Comparison of ENCODE assay signal across 17 mouse cellular contexts in genomic region chr5:72829506-72830067, GRCm38 (mm10). TPM values are rescaled to one million over a fixed set of nuclear protein-coding genes. Genes with fewer than 3 reads are reported as not detected.
A peak's percentile ranks its signal among the peaks of the same experiment; 100 is the strongest.
DNase-seq lines count a peak whose midpoint lies in the region; ATAC-seq and TF ChIP-seq lines count a peak whose summit lies in the region.
"Had no signal": no experiment of that assay in that cellular context is flagged by ENCODE, and none has a peak within 500 bp of the region (broad histone marks: within the 10 kb centered on the region; RNA-seq: fewer than 3 reads in every experiment).

No protein-coding gene starts in this region.

- 0 out of 2 replicates have a peak overlapping the region, but pooled peaks have one; percentile 12 for H3K27ac ChIP-seq in heart, embryonic 10.5 days
- H3K27ac ChIP-seq in liver, embryonic 15.5 days (replicated peaks): no peak overlapping the region
- H3K27ac ChIP-seq in bone marrow, adult 2 months (ENCODE audit: control insufficient read depth, insufficient read depth, low read depth, low read length, poor library complexity): 0 out of 2 replicates have a peak overlapping the region, but pooled peaks have one; percentile 1
- no peak overlapping the region for H3K27ac ChIP-seq in gastrocnemius, adult 2 months
- H3K27ac ChIP-seq: layer of hippocampus, adult 2 months; limb, embryonic 13.5 days; midbrain, embryonic 10.5 days had no signal

- no peak overlapping the region for H3K4me3 ChIP-seq in heart, embryonic 10.5 days
- H3K4me3 ChIP-seq in liver, embryonic 15.5 days (replicated peaks): no peak overlapping the region
- H3K4me3 ChIP-seq in bone marrow, adult 2 months (replicated peaks; ENCODE audit: control insufficient read depth, low read depth, low read length): no peak overlapping the region
- no peak overlapping the region for H3K4me3 ChIP-seq in gastrocnemius, adult 2 months
- H3K4me3 ChIP-seq: erythroblast, embryonic 14.5 days; layer of hippocampus, adult 2 months; limb, embryonic 13.5 days; midbrain, embryonic 10.5 days had no signal

- H3K36me3 ChIP-seq in heart, embryonic 10.5 days: no peaks in the 10 kb centered on the region
- H3K36me3 ChIP-seq in liver, embryonic 15.5 days (replicated peaks): no peaks in the 10 kb centered on the region
- H3K36me3 ChIP-seq: limb, embryonic 13.5 days; midbrain, embryonic 10.5 days had no signal

- no peaks in the 10 kb centered on the region for H3K27me3 ChIP-seq in heart, embryonic 10.5 days (ENCODE audit: insufficient read depth, poor library complexity, severe bottlenecking)
- H3K27me3 ChIP-seq in liver, embryonic 15.5 days: no peaks in the 10 kb centered on the region
- H3K27me3 ChIP-seq: limb, embryonic 13.5 days had no signal

- TF ChIP-seq CTCF in bone marrow, adult 2 months (IDR thresholded peaks at IDR 0.05; ENCODE audit: control insufficient read depth, insufficient read depth, low read length): peak; percentile 34; the same call in 1 of the 2 replicates
- no peak for TF ChIP-seq CTCF in gastrocnemius, adult 2 months (IDR thresholded peaks at IDR 0.05)

- no peak for TF ChIP-seq POLR2A in bone marrow, adult 2 months (IDR thresholded peaks at IDR 0.05; ENCODE audit: borderline replicate concordance, control insufficient read depth, low read depth, low read length)

- H3K9me3 ChIP-seq in heart, embryonic 10.5 days: no peaks in the 10 kb centered on the region
- no peaks in the 10 kb centered on the region for H3K9me3 ChIP-seq in liver, embryonic 15.5 days (replicated peaks)
- H3K9me3 ChIP-seq: limb, embryonic 13.5 days; midbrain, embryonic 10.5 days had no signal

- no peak for DNase-seq in heart, embryonic 10.5 days (ENCODE audit: low spot score)
- no peak for DNase-seq in heart, adult 8-10 months (ENCODE audit: low spot score)
- no peak for DNase-seq in liver
- no peak for DNase-seq in adrenal gland, postnatal 25 days
- no peak for DNase-seq in gastrocnemius, adult 2 months
- DNase-seq: cerebellum, adult 11-12 months; gastrocnemius, postnatal 36 days; lung, embryonic 14.5 days had no signal

- 0 out of 2 replicates have a peak, but pooled peaks have one; percentile 18 for ATAC-seq in liver, embryonic 15.5 days (ENCODE audit: insufficient read depth)
- ATAC-seq in monocyte, adult 5-6 weeks (replicated peaks; ENCODE audit: insufficient number of reproducible peaks, low FRiP score, low TSS enrichment, poor library complexity, severe bottlenecking): 0 out of 2 replicates have a peak, but pooled peaks have one; percentile 20
- ATAC-seq: activated CD4-positive, CD25-positive, alpha-beta regulatory T cell, adult 4 months; CD4-positive, CD25-positive, alpha-beta regulatory T cell, adult 4 months had no signal

- no peak overlapping the region for H3K9ac ChIP-seq in liver, embryonic 15.5 days
- H3K9ac ChIP-seq: limb, embryonic 13.5 days; lung, embryonic 14.5 days had no signal

- peaks cover 10% of the 10 kb centered on the region; the same call in 1 of the 2 replicates for H3K4me1 ChIP-seq in heart, embryonic 10.5 days
- H3K4me1 ChIP-seq in liver, embryonic 15.5 days (replicated peaks): peaks cover 11% of the 10 kb centered on the region
- peaks cover 9% of the 10 kb centered on the region; the same call in 1 of the 2 replicates for H3K4me1 ChIP-seq in bone marrow, adult 2 months (ENCODE audit: control insufficient read depth, insufficient read depth, low read length)
- H3K4me1 ChIP-seq: limb, embryonic 13.5 days had no signal

- no peak overlapping the region for H3K4me2 ChIP-seq in liver, embryonic 15.5 days
- H3K4me2 ChIP-seq: limb, embryonic 13.5 days; lung, embryonic 14.5 days had no signal

- WGBS in heart, embryonic 10.5 days: 74% methylated on average over 7 of the region's 7 CpGs
- WGBS in liver, embryonic 15.5 days (ENCODE audit: insufficient replicate concordance): 62% methylated on average over 7 of the region's 7 CpGs
- 60% methylated on average over 7 of the region's 7 CpGs for WGBS in bone marrow, adult 2 months

- intact Hi-C loops in gastrocnemius, adult 2 months (cut with DNase I): no loop called here

RNA-seq across cellular contexts. Expression of gene Tec, which starts 38.7 kb away (rescaled TPM):
- polyA plus RNA-seq in heart, embryonic 10.5 days (2016; fragmentation: Nextera tagmentation; extraction: Ambion mirVana): 7.5 and 12.1 TPM in 2 replicates
- total RNA-seq in heart, adult 8-10 months (2022): 10 to 100 TPM; 13.2 to 14.5 (median 13.5) TPM
- polyA plus RNA-seq in liver, embryonic 15.5 days (2015; fragmentation: Nextera tagmentation; extraction: Ambion mirVana): 3.5 and 5.3 TPM in 2 replicates
- polyA plus RNA-seq in bone marrow, adult 2 months (2011; ENCODE audit: insufficient read depth, insufficient read length, low replicate concordance, missing spikeins): 16.8 and 39.4 TPM in 2 replicates
- total RNA-seq in monocyte, adult 5-6 weeks (2017): 92.8 to 110 TPM (median 97.0 TPM) in 3 replicates
- 2.1 and 2.3 TPM in 2 replicates for total RNA-seq in adrenal gland, postnatal 25 days (2021)
- total RNA-seq in gastrocnemius, adult 2 months (2021): 1 to 10 TPM; 1.2 to 1.4 TPM
- polyA plus RNA-seq: erythroblast, embryonic 14.5 days had no signal

Comparison
In these comparisons a context has a peak if more than half of its experiments do, and no peak if none do; other contexts are left out.
1. H3K27ac ChIP-seq: peak in heart, embryonic 10.5 days (single experiment) and bone marrow, adult 2 months (single experiment); none in liver, embryonic 15.5 days (single experiment) and gastrocnemius, adult 2 months (single experiment).